Mouse (Mus musculus) adrenal gland (tissue): Measurements from ENCODE around the gene Mettl9.

Experiments
- intact Hi-C: fragments of 180-260 bp; cut with DNase I; formaldehyde crosslinking; loops from one replicate; pipeline ENCODE4 v1.15.1; 2025
- long read RNA-seq, 2 experiments: library from polyadenylated mRNA; unstranded; transcript quantifications; one replicate each; pipeline ENCODE4 v2.0.0; 2020; ENCODE audit warnings: borderline replicate concordance in 1 of 2; ENCODE audit not compliant: insufficient replicate concordance in 1 of 2

The Mettl9 gene
- long read RNA-seq, experiment 1, transcript Mettl9-201 (5 exons, 1,823 nt), result major isoform, 76 of 104 reads
- long read RNA-seq, experiment 1, partial matches to known transcripts, result 2 of 104 reads
- long read RNA-seq, experiment 1, other reads (novel, unspliced or antisense), result 26 of 104 reads
- long read RNA-seq, experiment 2, transcript Mettl9-201 (5 exons, 1,823 nt), result major isoform, 79 of 118 reads
- long read RNA-seq, experiment 2, partial matches to known transcripts, result 1 of 118 reads
- long read RNA-seq, experiment 2, other reads (novel, unspliced or antisense), result 36 of 118 reads

- intact Hi-C loops, result loop anchor here (5.0 to 10.0 kb wide), 2 partner anchors 52 to 189 kb away; partner anchors contain the start of genes Cdr2, Eef2k and Mfsd13b
Measured at GRCm38 (mm10) chr7:121033856-121034652, at the start of gene Mettl9. TSS of gene Mettl9 (plus strand) at chr7:121034445.

GRCm38 (mm10) chr7:120991191-120991590, 43.1 kb upstream of the Mettl9 start:
- intact Hi-C loops, result no loop called here

GRCm38 (mm10) chr7:120999021-120999530, 35.2 kb upstream of the Mettl9 start:
- intact Hi-C loops, result no loop called here

GRCm38 (mm10) chr7:121000065-121000822, 34.0 kb upstream of the Mettl9 start:
- intact Hi-C loops, result no loop called here

- intact Hi-C loops, result no loop called here
Measured at GRCm38 (mm10) chr7:121001879-121002278, 32.4 kb upstream of the Mettl9 start.

GRCm38 (mm10) chr7:121002407-121002928, 31.8 kb upstream of the Mettl9 start:
- intact Hi-C loops, result no loop called here

GRCm38 (mm10) chr7:121003793-121004418, 30.3 kb upstream of the Mettl9 start:
- intact Hi-C loops, result no loop called here

- intact Hi-C loops, result no loop called here
Measured at GRCm38 (mm10) chr7:121011794-121012689, 22.2 kb upstream of the Mettl9 start.

GRCm38 (mm10) chr7:121014486-121014885, 19.8 kb upstream of the Mettl9 start:
- intact Hi-C loops, result no loop called here

- intact Hi-C loops, result no loop called here
Measured at GRCm38 (mm10) chr7:121018778-121019177, 15.5 kb upstream of the Mettl9 start.

- intact Hi-C loops, result loop anchor here (5.0 kb wide), 1 partner anchor 42 kb away; no protein-coding TSS in a partner anchor
Measured at GRCm38 (mm10) chr7:121020277-121020676, 14.0 kb upstream of the Mettl9 start.

- intact Hi-C loops, result no loop called here
Measured at GRCm38 (mm10) chr7:121025221-121026008, 8.8 kb upstream of the Mettl9 start.

- intact Hi-C loops, result no loop called here
Measured at GRCm38 (mm10) chr7:121026300-121026699, 7.9 kb upstream of the Mettl9 start.

GRCm38 (mm10) chr7:121029947-121030346, 4.3 kb upstream of the Mettl9 start:
- intact Hi-C loops, result loop anchor here (5.0 to 10.0 kb wide), 2 partner anchors 48 to 185 kb away; partner anchors contain the start of genes Cdr2, Eef2k and Mfsd13b

- intact Hi-C loops, result loop anchor here (5.0 to 10.0 kb wide), 2 partner anchors 52 to 190 kb away; partner anchors contain the start of genes Cdr2, Eef2k and Mfsd13b
Measured at GRCm38 (mm10) chr7:121034701-121035141, 476 bp downstream of the Mettl9 start.

- intact Hi-C loops, result loop anchor here (10.0 kb wide), 1 partner anchor 190 kb away; the partner anchor contains the start of gene Eef2k
Measured at GRCm38 (mm10) chr7:121035161-121035721, 996 bp downstream of the Mettl9 start.

GRCm38 (mm10) chr7:121040595-121040994, 6.3 kb downstream of the Mettl9 start:
- intact Hi-C loops, result no loop called here

GRCm38 (mm10) chr7:121041989-121042388, 7.7 kb downstream of the Mettl9 start:
- intact Hi-C loops, result no loop called here
